Mouse (Mus musculus) heart, postnatal 0 days (tissue): Measurements from ENCODE around the gene Atp5b.

Experiments used
- CTCF ChIP-seq: IDR thresholded peaks from 2 replicates; pipeline ENCODE4 v1.5.1; 2016; ENCODE audit warnings: antibody characterized with exemption, control low read depth, low read depth
- EP300 ChIP-seq: IDR thresholded peaks from 2 replicates; pipeline ENCODE4 v1.6.1; 2016; ENCODE audit warnings: antibody characterized with exemption, low read depth

DNA sequence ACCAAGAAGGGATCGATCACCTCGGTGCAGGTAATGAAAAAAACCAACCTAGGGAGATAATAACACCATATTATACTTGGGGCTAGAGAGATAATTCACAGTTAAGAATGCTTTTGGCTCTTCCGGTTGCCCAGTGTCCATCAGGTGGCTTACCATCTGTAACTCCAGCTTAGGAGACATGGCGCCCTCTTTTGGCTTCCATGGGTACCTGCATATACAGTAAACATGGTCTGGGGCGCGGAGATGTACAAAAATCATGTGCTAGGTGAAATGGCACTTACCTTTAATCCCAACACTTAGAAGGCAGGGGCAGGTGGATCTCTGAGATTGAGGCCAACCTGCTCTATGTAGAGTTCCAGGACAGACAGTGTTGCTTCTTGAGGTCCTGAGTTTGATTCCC, 3.3 kb downstream of the Atp5b start:
- TF ChIP-seq CTCF (peak; percentile 51), EP300 (no peak)
